Comparison of ENCODE assay signal across 25 mouse cellular contexts in the genomic region with DNA sequence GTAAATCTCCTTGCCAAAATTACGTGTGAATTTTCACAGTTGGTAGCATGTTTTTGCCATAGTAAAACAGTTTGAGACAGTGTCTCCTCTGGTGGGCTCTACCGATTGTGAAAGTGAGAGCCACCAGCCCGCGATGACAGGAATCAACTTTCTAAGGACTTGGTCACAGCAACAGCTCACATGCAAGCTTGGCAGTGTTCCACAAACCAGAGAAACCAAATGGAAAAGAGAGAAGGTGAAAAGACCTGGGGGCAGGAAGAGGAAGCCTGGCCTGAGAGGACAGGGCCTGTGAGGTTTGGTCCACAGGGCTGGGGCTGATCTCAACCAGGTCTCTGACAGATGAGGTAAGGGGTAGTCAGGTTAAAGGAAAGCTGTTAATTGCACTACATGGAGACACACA.
DNase-seq lines count a peak whose midpoint lies in the region; ATAC-seq and TF ChIP-seq lines count a peak whose summit lies in the region.
"Had no signal": no experiment of that assay in that cellular context is flagged by ENCODE, and none has a peak within 500 bp of the region (broad histone marks: within the 10 kb centered on the region; RNA-seq: fewer than 3 reads in every experiment).

No protein-coding gene starts in this region.

- intact Hi-C loops in heart, adult 2 months (cut with DNase I): no loop called here

- H3K36me3 ChIP-seq in heart, embryonic 13.5 days: no peaks in the 10 kb centered on the region
- no peaks in the 10 kb centered on the region for H3K36me3 ChIP-seq in heart, adult 2 months (ENCODE audit: control insufficient read depth, insufficient read depth, low read length)
- H3K36me3 ChIP-seq: forebrain, embryonic 10.5 days; heart, embryonic 15.5 days; hindbrain, embryonic 12.5 days; hindbrain, embryonic 15.5 days had no signal

- H3K27me3 ChIP-seq in heart, embryonic 13.5 days (replicated peaks): no peaks in the 10 kb centered on the region
- no peaks in the 10 kb centered on the region for H3K27me3 ChIP-seq in heart, adult 2 months (ENCODE audit: control insufficient read depth, insufficient read depth, low read length)
- H3K27me3 ChIP-seq: hindbrain, embryonic 12.5 days; hindbrain, embryonic 15.5 days had no signal

- DNase-seq in heart, adult 2 months: no peak
- DNase-seq in heart, postnatal 4 days: peak; percentile 62
- DNase-seq in heart, adult 8-10 months (ENCODE audit: low spot score): no peak
- no peak for DNase-seq in right cerebral cortex, adult 18-20 months
- no peak for DNase-seq in embryo, embryonic 11 days
- DNase-seq: adrenal gland, adult 8-10 months; adrenal gland, postnatal 25 days; cerebellum, adult 18-20 months; cerebellum, adult 9-10 months; cerebellum, postnatal 14 days; forebrain, postnatal 0 days; gastrocnemius, adult 2 months; gastrocnemius, postnatal 14 days; kidney, adult 18-20 months; kidney, adult 9 months had no signal

- no peak for TF ChIP-seq CTCF in heart, adult 2 months (IDR thresholded peaks at IDR 0.05)

- no peaks in the 10 kb centered on the region for H3K79me2 ChIP-seq in heart, adult 2 months (replicated peaks; ENCODE audit: control insufficient read depth, insufficient read depth, low read length)

- TF ChIP-seq POLR2A in heart, adult 2 months (IDR thresholded peaks at IDR 0.05; ENCODE audit: insufficient read depth, low read depth, low read length): no peak

- peak overlapping the region; percentile 33; the same call in 1 of the 2 replicates for H3K27ac ChIP-seq in heart, embryonic 13.5 days (replicated peaks)
- no peak overlapping the region for H3K27ac ChIP-seq in heart, adult 2 months
- H3K27ac ChIP-seq: forebrain, embryonic 10.5 days; gastrocnemius, adult 2 months; heart, embryonic 15.5 days; hindbrain, embryonic 12.5 days; hindbrain, embryonic 15.5 days had no signal

- no peak overlapping the region for H3K9ac ChIP-seq in heart, embryonic 13.5 days
- H3K9ac ChIP-seq in heart, adult 2 months (ENCODE audit: low read depth, low read length): no peak overlapping the region
- H3K9ac ChIP-seq: forebrain, postnatal 0 days; heart, embryonic 15.5 days; hindbrain, embryonic 12.5 days; hindbrain, embryonic 15.5 days had no signal

- no peaks in the 10 kb centered on the region for H3K9me3 ChIP-seq in heart, embryonic 13.5 days
- H3K9me3 ChIP-seq: forebrain, embryonic 10.5 days; heart, embryonic 15.5 days; hindbrain, embryonic 12.5 days; hindbrain, embryonic 15.5 days had no signal

- no peak overlapping the region for H3K4me2 ChIP-seq in heart, embryonic 13.5 days
- H3K4me2 ChIP-seq: heart, embryonic 15.5 days; hindbrain, embryonic 12.5 days; hindbrain, embryonic 15.5 days had no signal

- H3K4me3 ChIP-seq in heart, embryonic 13.5 days: no peak overlapping the region
- H3K4me3 ChIP-seq in heart, adult 2 months: no peak overlapping the region
- H3K4me3 ChIP-seq: forebrain, embryonic 10.5 days; gastrocnemius, adult 2 months; heart, embryonic 15.5 days; hindbrain, embryonic 12.5 days; hindbrain, embryonic 15.5 days had no signal

- WGBS in heart, embryonic 13.5 days: 52% methylated on average over 4 of the region's 4 CpGs
- 63% methylated on average over 4 of the region's 4 CpGs for WGBS in heart, adult 2 months

- TF ChIP-seq EP300 in heart, adult 2 months (IDR thresholded peaks at IDR 0.05; ENCODE audit: insufficient read depth, low read depth, low read length): no peak

- H3K4me1 ChIP-seq in heart, embryonic 13.5 days: peaks cover 21% of the 10 kb centered on the region
- H3K4me1 ChIP-seq in heart, adult 2 months (ENCODE audit: control insufficient read depth, insufficient read depth, low read length): no peaks in the 10 kb centered on the region
- H3K4me1 ChIP-seq: forebrain, embryonic 10.5 days; hindbrain, embryonic 12.5 days; hindbrain, embryonic 15.5 days had no signal

- no peak for ATAC-seq in heart, embryonic 13.5 days (ENCODE audit: extremely low read depth, insufficient number of reproducible peaks, low FRiP score, low TSS enrichment)
- ATAC-seq in common myeloid progenitor, adult 5-6 weeks (replicated peaks; ENCODE audit: low read depth, poor library complexity, severe bottlenecking): peak; percentile 56
- peak; percentile 49 for ATAC-seq in megakaryocyte progenitor cell, adult 5-6 weeks (replicated peaks; ENCODE audit: poor library complexity)
- ATAC-seq: activated CD4-positive, CD25-positive, alpha-beta regulatory T cell, adult 4 months; CD4-positive, CD25-positive, alpha-beta regulatory T cell, adult 4 months; forebrain, embryonic 14.5 days; forebrain, postnatal 0 days had no signal
